Mouse (Mus musculus): ENCODE measurements around the gene Itpkb.
A peak's percentile ranks its signal among the peaks of the same experiment; 100 is the strongest.

Gene Itpkb

DNA sequence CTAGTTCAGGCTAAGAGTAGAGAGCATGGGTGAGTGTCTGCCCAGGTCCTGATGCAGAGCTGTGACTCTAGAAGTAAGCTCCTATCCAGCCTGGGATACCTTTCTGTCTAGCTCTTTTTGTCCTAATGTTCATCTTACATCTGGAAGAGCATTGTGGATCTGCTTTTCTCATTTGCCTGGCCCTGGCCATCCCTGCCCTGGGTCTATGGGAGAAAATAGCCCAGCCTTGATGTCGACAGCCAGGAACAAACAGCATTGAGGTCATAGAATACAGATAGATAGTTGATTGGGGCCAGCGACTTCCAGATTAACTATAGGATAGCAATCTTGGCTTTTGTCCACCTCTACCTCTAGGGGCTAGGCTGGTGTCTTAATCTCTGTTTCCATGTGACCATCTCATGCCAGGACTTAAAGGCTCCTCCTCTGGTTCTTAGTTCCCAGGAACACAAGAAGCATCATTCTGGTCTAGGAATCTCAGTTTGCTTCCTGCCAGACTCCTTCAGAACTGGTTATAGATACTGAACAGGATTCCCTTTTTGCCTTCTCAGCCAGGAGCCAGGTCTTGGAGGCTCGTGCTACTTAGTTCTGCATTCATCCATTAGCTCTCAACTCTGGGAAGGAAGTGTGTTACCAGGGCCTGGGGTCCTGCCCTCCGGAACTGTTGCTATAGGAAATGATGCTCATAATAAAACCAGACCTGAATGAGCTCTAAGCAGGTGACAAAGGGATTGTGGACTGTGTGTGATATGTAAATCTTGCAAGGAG, 70.6 kb downstream of the Itpkb start:
- peak; percentile 46 to 47 for DNase-seq

DNA sequence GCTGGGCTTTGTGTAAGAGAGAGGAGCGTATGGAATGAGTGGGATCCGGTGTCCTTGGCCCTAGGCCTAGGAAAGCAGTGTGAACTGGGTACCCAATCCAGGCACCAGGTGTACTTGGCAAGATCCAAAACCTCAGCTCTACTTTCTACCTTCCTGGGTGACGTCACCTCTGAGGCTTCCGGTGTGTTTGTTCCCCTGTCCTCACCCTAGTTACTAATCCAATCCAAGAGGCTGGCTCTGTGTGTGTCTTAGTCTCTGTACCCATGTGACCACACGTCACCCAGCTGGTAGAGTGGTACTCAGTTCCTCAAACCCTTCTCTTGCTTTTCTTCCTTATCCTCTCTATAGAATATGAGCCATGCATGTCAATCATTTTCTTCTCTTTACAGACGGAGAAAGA, 71.4 kb downstream of the Itpkb start:
- peak; percentile 88 to 92 for DNase-seq

DNA sequence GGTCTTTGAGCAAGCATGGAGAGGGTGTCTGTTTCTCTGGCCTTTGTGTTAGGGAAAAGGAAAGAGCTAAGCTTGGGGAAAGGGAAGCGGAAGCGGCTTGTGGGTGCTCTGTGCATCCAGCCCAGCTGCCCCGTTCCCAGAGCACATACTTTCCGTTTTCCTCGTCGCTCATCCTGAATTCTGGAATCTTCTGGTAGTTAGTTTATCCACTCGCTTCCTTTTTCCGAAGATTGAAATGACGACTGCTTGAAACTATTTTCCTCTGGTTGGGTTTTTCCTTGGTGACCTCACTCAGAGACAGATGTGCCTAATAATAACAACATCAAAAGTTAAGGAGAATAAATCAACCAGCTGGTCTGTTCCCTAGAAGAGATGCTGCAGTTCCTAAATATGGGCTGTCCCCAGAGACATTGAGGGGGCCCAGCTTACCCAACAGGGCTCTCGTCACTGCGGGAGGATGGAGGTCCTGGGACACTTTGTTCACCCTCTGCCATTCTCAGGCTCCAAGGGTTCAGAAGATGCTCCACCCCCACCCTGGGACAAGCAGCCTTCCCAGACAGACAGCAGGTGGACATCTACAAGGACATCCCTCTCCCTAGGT, 72.3 kb downstream of the Itpkb start:
- DNase-seq, result no peak

DNA sequence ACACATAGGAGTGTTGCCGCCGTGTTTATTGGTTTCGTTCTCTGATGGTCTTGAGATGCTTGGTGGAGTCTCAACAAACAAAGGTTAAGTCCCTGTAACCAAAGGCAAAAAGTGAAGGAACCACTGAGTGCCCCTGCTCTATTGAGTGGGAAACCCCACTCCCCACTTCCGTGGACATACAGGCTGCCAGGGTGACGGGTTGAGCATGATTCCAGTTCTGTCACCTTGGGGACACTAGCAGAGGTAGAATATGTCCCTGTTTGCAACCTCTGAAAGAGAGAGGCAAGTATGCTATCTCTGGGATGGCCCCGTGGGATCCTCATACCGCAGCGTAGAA, 73.0 kb downstream of the Itpkb start:
- peak in 1 of 2 experiments; percentile 81 for DNase-seq

DNA sequence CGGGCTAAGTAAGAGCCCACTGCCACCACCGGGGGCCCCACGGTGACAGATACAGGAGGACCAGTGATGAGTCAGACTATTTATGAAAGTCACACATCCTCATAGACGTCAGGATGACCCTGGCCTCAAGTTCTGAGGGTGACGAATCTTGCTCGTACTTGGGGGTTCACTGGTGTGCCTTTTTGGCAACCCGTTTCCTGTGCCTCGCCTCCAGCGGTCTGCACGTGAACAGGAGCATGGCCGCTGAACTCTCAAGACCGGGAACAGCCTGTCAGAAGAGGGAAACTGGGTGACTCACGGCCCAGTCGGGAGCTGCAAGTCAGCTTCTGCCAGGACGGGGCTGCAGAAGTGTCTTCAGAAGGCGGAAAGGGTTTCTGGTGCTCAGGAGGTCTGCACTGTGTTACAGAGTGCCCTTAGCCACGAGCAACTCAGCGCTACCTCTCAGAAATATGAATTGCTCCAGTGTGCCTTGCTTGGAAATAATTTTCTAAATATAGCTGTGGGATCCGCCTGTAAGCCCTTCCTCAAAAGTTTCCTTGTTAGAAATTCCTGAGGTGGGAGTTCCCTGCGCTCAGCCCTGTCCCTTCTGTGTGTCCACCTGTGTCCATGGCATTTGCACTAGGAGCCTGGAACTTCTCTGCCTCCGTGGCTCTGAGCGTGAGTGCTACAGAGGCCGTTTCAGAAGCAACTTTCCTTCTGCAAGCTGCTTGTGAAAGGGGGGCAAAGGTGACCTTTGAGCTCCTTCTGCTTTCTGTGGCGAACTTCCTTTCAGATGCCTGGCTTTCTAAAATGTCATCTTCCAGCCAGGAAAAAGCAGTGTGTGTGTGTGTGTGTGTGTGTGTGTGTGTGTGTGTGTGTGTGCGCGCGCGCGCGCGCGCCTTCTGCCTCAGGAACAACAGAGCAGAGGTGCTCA, 73.7 kb downstream of the Itpkb start:
- peak in 1 of 2 experiments; percentile 86 for DNase-seq

DNA sequence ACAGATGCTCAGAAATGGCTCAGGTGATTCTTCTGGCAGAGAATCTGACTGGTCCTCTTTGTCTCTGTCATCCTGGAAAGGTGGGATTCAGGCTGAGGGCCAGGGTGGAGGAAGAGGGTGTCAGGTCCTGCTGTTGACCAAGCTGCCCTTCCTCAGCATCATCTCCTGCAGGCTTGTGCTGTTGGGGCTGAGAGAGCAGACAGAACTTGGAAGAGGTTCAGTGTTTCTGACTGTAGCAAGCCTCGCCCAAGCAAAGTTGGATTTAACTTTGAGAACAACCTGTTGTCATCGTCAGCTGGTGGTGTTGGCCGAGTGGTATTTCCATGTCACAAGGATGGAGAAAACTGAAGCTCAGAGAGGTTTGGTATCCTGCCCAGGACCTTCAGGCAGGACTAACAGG, 74.4 kb downstream of the Itpkb start:
- DNase-seq, result no peak

DNA sequence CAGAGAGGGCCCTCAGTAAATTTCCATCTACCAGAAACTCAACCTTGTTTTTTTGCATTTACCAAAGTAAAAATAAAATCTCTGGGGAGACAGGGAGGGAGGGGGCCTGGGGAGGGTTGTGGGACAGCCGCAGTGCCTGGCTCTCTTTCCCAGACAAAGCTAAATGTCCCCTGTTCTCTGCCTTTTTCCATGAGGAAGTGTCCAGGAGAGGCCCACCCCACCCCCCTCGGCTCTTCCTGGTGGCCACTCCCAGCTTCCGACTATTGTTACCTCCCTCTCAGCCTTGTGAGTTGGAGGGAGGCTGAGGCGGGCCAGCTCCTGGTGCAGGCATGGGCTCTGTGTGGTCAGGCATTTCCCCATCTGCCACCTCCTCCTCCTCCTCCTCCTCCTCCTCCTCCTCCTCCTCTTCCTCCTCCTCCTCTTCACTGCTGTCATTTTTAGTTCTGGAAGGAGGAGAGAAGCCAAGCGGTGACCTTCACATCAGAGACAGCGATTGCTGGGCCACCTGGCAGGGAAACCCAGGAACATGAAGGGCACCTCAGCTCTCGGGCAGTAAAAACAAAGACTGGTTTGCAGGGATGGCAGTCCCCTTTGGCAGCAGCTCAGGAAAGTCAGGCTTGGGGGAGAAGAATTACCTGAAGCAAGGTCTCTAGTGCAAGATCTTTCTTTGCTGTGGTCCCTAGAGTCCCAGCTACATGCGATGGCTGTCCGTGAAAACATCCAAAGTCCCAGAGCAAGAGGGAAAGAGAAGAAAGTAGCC, 75.5 kb downstream of the Itpkb start:
- no peak for DNase-seq

DNA sequence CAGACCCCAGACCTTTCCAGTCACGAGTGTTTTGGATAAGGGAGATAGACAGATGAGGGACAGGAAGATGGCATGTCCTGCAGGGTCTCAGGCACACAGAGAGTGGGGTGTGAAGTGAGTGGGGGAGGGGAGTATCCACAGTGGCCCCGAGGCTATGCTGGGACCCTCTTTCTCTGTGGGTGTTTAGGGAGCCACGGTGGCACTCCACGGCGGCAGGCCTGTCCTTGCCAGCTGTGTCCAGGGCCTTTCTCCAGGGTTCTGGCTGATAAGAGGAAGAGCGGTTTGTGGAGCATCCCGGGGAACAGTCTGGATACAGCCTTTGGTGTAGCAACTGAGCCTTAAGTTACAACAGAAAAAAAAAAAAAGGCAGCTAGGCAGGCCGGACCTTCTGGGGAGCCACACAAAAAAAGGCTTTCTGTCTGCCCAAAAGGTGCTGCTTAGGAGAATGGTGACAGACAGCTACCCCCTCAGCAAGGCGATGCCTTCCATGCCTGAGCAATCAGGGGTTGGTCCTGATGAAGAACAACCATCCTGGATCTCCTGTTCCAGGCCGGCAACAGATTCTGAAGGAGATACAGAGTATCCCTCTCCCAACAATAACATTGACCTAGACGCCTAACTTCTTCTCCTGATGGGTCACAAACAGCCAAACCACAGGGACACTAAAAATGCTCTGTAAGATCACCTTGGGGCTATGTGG, 76.2 kb downstream of the Itpkb start:
- no peak for DNase-seq

DNA sequence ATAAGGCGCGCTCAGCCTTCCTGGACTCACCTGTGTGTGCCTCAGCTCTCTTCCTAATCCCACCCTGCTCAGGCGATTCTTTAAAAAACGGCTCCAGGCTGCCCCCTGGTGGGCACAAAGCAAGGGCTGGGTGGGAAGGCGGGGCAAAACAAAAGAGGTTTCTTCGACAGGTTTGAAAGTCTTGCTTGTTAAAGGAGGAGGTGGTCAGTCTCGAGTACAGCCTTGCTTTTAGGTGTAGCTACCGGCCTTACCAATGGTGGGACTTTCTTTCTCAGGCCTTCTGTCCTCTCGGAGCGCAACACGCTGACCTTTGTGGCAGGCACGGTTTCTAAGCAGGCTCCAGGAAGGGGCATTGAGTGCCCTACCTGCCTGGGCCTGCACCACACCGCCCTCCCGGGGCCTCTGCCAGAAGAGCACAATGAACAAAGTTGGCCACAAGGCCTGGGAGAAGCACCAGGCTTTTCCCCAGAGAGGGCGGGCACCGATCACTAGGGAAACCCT, 76.9 kb downstream of the Itpkb start:
- peak; percentile 83 to 85 for DNase-seq

DNA sequence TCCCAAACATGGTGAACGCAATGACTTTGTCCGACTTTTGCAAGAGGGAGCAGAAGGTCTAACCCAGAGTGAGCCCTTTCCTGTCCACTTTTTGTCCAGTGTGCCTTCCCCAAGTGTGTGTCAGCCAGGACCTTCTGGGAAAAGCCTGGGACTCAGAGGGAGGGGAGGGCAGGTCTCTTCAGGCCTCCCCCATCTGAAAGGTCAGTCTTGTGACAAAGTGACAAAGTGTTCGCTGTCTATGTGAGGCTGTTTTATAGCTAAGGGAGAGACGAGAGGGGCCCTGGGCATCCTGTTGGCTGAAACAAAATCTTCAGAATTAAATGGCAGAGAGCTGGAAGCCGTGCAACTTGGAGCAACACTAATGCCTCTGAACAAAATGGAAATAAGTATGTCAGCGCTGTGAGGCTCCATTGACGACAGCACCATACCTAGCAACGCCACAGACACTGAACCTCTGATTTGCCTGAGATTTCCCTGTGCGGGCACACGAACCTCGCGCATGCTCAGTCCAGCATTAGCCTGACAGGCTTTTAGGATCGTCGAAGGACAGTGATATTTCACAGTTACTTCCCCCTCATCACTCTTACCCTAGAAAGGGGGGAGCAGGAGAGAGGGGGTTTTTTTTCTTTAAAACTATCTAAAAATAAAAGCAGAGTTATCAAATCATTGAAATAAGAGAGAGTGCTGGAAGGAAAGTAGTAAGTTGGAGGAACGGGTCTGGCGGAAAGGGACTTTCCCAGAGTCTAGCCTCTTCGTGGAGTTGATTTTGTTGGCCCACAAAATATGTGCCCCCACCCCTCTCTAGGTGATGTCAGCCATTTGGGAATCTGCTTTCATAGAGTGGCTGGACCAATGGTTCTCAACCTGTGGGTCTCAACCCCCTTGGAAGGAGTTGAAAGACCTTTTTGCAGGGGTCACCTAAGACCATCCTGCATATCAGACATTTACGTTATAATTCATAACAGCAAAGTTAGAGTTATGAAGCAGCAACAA, 77.7 kb downstream of the Itpkb start:
- no peak for DNase-seq

DNA sequence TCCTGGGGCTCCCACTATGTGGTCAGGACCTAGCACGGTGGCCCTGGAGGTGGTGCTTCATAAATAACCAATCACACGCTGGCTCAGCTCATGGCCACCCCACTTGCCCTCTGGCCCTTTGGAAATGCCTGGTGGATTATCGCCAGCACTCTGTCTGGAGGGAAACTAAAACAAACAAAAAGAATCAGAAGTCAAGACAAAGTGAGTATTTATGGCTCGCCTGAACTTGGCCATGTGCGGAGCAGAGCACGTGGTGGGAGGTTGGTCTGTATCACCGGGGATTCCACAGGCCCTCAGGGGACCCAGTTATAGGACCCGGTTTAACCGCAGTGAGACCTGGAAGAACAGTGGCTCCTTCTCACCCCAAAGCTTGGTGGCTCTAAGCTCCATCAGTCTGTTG, 78.5 kb downstream of the Itpkb start:
- peak; percentile 65 to 67 for DNase-seq

DNA sequence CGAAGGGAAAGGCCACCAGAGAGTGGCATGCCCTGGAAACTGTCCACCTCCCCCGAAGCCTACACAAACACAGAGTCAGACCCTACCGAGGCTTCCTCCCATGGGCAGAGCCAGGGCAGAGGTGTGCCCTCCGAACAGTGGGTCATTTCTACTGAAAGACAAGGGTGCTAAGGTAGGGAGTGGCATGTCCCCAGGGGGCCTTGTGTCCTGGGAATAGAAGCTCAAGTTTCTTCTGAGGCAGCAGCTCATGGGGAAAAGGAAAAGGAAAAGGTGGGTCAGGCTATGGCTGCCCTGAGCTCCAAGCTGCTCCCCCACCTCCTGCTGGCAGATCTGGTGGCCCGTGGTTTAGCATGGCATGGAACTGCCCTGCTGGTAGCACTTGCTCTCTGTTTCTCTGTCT, 79.5 kb downstream of the Itpkb start:
- no peak for DNase-seq

DNA sequence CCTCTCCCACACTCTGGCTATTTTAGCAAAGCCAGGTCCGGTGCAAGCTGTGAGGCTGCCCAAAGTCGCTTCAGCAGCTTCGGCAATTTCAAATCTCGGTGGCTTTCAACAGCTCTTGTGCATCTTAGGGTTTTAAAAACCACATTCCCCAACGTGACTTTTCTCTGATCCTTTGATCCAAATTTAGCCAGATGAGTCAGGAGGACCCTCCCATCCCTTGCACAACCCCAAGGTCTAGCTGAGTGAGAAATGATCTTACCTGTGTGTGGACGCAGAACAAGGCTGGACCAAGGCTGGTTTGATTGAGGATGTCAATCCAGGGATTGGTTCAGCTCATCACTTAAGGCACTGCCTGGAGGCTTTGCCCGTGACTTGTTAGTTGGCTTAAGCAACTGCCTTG, 80.0 kb downstream of the Itpkb start:
- DNase-seq, result no peak

DNA sequence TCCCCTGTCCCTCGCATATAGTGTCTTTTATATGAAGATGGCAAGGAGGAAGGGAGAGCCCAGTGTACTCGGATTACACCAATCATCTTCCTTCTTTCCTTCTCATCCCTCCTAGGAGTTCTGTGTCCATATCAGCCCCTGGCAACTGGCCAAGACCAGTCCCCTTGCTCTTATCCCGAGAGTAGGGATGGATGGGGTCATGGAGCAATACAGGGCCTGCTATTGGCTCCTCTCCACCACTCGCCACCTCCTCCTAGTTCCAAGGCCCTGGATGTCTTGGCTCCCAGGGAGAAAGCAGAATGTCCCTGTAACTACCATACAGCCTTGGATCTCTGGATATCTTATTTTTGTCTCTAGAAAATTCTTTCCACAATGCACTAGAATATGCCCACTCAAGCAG, 84.8 kb downstream of the Itpkb start:
- no peak for DNase-seq

DNA sequence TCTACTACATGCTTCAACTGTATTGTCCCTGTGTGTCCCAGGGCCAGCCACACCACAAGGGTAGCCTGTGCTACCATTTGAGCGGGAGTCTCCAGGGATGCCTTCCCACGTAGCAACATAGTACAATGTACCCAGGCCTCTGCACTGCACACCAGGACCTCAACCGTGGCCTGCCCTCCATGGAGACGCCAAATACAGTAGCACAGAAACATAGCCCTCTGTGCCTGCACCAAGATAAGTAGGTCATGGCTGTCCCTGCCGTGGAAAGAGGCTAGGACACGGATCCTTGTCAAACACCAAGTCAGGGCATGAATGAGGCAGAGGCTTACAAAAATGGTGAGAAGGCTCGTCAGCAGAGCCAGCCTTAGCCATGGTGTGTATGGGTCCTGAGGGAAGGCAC, 85.6 kb downstream of the Itpkb start:
- DNase-seq, result no peak

DNA sequence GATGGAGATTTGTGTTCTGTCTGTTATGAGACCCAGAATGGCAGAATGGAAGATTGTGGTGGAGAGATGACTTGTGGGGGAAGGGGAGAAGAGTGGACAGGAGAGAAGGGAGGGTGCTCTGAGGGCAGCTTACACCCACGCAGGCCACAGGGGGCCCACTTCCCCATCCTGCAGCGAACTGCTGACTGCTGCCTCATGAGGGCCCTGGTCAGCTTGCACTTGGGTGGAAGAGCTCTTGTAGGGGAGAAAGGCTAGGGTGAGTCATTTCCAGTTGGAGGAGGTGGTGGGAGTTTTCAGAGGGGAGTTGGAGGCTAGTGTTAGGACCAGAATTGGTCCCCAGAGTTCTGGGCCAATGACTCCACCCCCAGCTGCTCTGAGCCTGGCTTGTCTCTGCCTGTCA, 86.8 kb downstream of the Itpkb start:
- no peak for DNase-seq

DNA sequence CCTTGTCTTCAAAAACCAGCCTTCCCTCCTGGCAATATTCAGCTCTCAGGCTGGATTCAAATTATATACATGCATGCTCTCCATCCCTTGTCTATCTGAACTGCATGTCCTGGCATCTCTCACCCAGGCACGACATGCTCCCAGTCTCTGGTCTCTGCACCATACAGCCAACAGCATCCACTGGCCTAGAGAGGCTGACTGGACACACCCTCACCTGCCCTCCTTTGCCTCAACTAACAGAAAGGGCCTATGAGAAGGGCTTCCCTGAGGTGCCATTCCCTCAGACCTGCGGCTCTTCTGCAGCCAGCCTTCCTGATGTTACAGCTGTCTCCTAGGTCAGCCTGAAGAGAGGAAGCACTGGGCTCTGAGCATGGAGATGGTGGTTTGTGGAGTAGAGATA, 88.8 kb downstream of the Itpkb start:
- DNase-seq, result no peak

DNA sequence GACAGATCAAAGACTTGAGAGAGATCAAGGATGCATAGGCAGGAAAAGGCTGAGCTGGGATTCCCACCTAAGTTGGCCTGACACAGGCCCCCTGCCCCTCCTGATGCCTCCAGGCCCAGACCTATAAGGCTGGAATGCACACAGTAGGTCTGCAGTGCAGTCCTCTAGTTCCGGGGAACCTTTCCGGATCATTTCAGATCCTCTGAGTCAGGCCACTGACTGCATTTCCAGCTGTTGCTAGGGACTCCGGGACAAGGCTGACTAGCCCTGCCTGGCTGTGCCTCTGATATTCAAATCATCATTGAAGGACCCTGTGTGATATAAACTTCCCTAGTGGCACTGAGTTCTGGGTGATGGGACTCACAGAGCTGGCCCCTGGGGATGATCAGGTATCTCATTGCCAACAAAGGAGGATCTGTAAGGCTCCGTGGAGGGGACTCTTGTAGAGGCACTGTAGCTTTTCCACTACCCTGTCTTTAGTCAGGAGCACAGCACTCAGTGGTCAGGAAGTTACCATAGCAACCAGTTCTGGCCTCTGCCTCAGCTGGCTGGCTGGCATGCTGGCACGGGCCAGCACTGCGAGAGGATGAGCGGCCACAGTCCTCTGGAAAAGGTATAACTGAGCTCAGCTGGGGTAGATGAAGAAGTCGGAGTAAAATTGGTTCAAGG, 90.3 kb downstream of the Itpkb start:
- no peak for DNase-seq

DNA sequence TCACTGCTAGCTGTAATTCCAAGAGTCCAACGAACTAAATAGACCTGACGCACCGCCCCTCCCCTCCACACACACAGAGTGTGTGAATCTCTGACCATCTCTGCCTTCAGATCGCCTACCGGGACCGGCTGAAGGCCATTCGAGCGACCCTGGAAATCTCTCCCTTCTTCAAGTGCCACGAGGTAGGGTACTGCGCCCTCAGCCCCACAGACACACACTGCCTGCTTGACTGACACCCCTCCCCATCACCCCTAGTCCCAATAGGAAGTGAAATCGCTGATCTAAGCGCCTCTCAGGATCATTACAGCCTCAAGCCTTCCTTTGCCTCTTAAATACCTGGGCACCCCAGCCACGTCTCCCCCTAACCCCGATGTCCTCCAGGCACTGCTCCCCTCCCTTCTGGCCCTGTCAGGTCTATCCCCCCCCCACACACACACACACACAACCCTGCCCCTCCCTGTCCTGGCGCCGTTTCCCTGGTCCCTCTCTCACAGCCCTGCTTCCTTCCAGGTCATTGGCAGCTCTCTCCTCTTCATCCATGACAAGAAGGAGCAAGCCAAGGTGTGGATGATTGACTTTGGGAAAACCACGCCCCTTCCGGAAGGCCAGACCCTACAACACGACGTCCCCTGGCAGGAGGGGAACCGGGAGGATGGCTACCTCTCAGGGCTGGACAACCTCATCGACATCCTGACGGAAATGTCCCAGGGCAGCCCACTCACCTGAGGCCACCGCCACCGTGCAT, 91.1 kb downstream of the Itpkb start:
- DNase-seq, result no peak

Data from B cell, adult 2 months (primary cell).